Mouse (Mus musculus): ENCODE measurements around the gene Syne1. TPM values are rescaled to one million over a fixed set of nuclear protein-coding genes. Genes with fewer than 3 reads are reported as not detected.

Gene Syne1
- total and polyA plus RNA-seq, 3 experiments = 5.3 to 6.8 TPM; not detected in 1

GRCm38 (mm10) chr10:5512285-5512684, 39.0 kb downstream of the Syne1 start:
- Histone ChIP-seq H3K27me3 (ENCODE audit: control insufficient read depth in 1 of 2, insufficient read depth in 2 of 2, low read length in 2 of 2) (peaks cover 2 to 4% of the 10 kb centered on the region in 2 experiments; a peak in 3 of 4 replicates), H3K4me1 (ENCODE audit: control insufficient read depth in 1 of 2, insufficient read depth in 2 of 2, low read length in 2 of 2) (no peaks in the 10 kb centered on the region), H3K9me3 (replicated peaks; ENCODE audit: insufficient read depth, low read length) (no peaks in the 10 kb centered on the region), H3K36me3 (ENCODE audit: control insufficient read depth in 1 of 2, insufficient read depth in 2 of 2, low read length in 2 of 2) (no peaks in the 10 kb centered on the region), H3K27ac (ENCODE audit: control insufficient read depth, low read depth, low read length) (no peak overlapping the region), H3K9ac (ENCODE audit: control insufficient read depth, low read depth, low read length, poor library complexity, severe bottlenecking) (no peak overlapping the region), H3K4me3 (ENCODE audit: control insufficient read depth in 1 of 2, insufficient read depth in 1 of 2, low read depth in 2 of 2, low read length in 2 of 2) (no peak overlapping the region), H3K79me2 (ENCODE audit: control insufficient read depth, insufficient read depth, low read length, poor library complexity) (no peaks in the 10 kb centered on the region)
- TF ChIP-seq HCFC1 (IDR thresholded peaks at IDR 0.05; ENCODE audit: low read depth, low read length) (no peak), CTCF (IDR thresholded peaks at IDR 0.05 in 2 of 3, conservative IDR thresholded peaks at IDR 0.05 in 1 of 3; ENCODE audit: control insufficient read depth in 1 of 3, insufficient read depth in 1 of 3, low read depth in 2 of 3, low read length in 3 of 3, poor library complexity in 1 of 3, severe bottlenecking in 1 of 3) (peak in 1 of 3 experiments; percentile 23; a peak in 1 of 6 replicates), ELF1 (IDR thresholded peaks at IDR 0.05; ENCODE audit: low read depth, low read length) (no peak), EP300 (IDR thresholded peaks at IDR 0.05; ENCODE audit: low read depth in 1 of 2, low read length in 2 of 2) (no peak), NELFE (IDR thresholded peaks at IDR 0.05; ENCODE audit: low read depth, low read length) (no peak), MYC (IDR thresholded peaks at IDR 0.05; ENCODE audit: low read depth, low read length) (no peak), USF1 (IDR thresholded peaks at IDR 0.05; ENCODE audit: low read depth, low read length) (no peak)
- DNase-seq (ENCODE audit: low read depth, low spot score) = no peak

DNA sequence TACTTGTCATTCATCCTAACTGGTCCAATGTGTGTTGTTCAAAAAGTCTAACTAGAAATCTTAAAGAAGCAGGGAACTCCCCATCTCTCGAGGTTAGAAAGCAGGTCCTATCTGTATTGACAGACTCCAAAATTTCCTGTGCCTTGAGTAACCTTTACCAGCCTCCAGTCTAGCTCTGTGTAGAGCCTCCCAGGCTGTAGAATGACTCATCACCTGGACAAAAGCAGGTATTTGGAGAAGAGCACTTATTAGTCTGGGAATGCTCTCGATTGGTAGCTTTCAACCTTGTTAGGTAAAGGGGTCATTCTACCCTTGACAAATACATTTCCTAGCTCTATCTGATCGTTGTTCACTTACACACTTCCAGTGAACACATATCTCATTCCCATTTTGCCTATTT, 39.9 kb downstream of the Syne1 start:
- H3K9ac ChIP-seq (ENCODE audit: control insufficient read depth, low read depth, low read length, poor library complexity, severe bottlenecking) = no peak overlapping the region
- no peak overlapping the region for H3K27ac ChIP-seq (ENCODE audit: control insufficient read depth, low read depth, low read length)
- DNase-seq (ENCODE audit: low read depth, low spot score) = no peak
- H3K4me3 ChIP-seq (ENCODE audit: control insufficient read depth in 1 of 2, insufficient read depth in 1 of 2, low read depth in 2 of 2, low read length in 2 of 2) = no peak overlapping the region
- no peaks in the 10 kb centered on the region for H3K4me1 ChIP-seq (ENCODE audit: control insufficient read depth in 1 of 2, insufficient read depth in 2 of 2, low read length in 2 of 2)
- H3K79me2 ChIP-seq (ENCODE audit: control insufficient read depth, insufficient read depth, low read length, poor library complexity) = no peaks in the 10 kb centered on the region
- H3K36me3 ChIP-seq (ENCODE audit: control insufficient read depth in 1 of 2, insufficient read depth in 2 of 2, low read length in 2 of 2) = no peaks in the 10 kb centered on the region
- no peaks in the 10 kb centered on the region for H3K9me3 ChIP-seq (replicated peaks; ENCODE audit: insufficient read depth, low read length)
- TF ChIP-seq ETS1 (IDR thresholded peaks at IDR 0.05; ENCODE audit: low read depth, low read length) = no peak
- no peak for TF ChIP-seq MXI1 (IDR thresholded peaks at IDR 0.05; ENCODE audit: low read depth, low read length)
- peaks cover 2 to 4% of the 10 kb centered on the region in 2 experiments; a peak in 3 of 4 replicates for H3K27me3 ChIP-seq (ENCODE audit: control insufficient read depth in 1 of 2, insufficient read depth in 2 of 2, low read length in 2 of 2)

DNA sequence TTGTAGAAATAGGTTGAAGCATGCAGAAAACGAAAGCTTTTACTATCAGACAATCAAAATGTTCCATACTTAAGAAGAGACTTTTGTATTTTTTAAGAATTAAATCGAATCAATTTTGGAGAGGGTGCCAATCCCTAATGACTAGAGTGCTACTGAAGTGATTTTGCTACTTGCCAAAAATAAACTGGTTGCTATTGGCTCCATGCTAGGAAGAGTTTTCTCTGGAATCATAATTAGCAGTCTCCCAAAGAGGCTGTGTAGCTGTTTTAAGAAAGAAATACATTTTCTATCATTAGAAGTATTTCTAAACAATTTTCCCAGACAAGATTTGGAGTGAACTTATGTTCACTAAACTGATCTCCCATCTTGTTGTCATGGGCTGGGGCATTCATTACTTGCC, 43.8 kb downstream of the Syne1 start:
- DNase-seq (ENCODE audit: low read depth, low spot score) = no peak

More for the DNA sequence above, 43.8 kb downstream of the Syne1 start:
- Histone ChIP-seq H3K4me3 (ENCODE audit: control insufficient read depth in 1 of 2, insufficient read depth in 1 of 2, low read depth in 2 of 2, low read length in 2 of 2) (no peak overlapping the region), H3K27me3 (ENCODE audit: control insufficient read depth in 1 of 2, insufficient read depth in 2 of 2, low read length in 2 of 2) (peaks cover 0 to 4% of the 10 kb centered on the region in 2 experiments; a peak in 2 of 4 replicates), H3K27ac (ENCODE audit: control insufficient read depth, low read depth, low read length) (no peak overlapping the region), H3K36me3 (ENCODE audit: control insufficient read depth in 1 of 2, insufficient read depth in 2 of 2, low read length in 2 of 2) (no peaks in the 10 kb centered on the region), H3K9ac (ENCODE audit: control insufficient read depth, low read depth, low read length, poor library complexity, severe bottlenecking) (no peak overlapping the region), H3K79me2 (ENCODE audit: control insufficient read depth, insufficient read depth, low read length, poor library complexity) (no peaks in the 10 kb centered on the region), H3K9me3 (replicated peaks; ENCODE audit: insufficient read depth, low read length) (no peaks in the 10 kb centered on the region), H3K4me1 (ENCODE audit: control insufficient read depth in 1 of 2, insufficient read depth in 2 of 2, low read length in 2 of 2) (no peaks in the 10 kb centered on the region)
- TF ChIP-seq TCF12 (IDR thresholded peaks at IDR 0.05; ENCODE audit: low read depth, low read length) (no peak), ZKSCAN1 (IDR thresholded peaks at IDR 0.05; ENCODE audit: low read depth, low read length) (no peak), NELFE (IDR thresholded peaks at IDR 0.05; ENCODE audit: low read depth, low read length) (no peak), E2F4 (IDR thresholded peaks at IDR 0.05; ENCODE audit: borderline replicate concordance, low read depth, low read length) (no peak), POLR2AphosphoS2 (IDR thresholded peaks at IDR 0.05; ENCODE audit: low read length) (no peak), POLR2A (IDR thresholded peaks at IDR 0.05; ENCODE audit: control insufficient read depth in 1 of 2, insufficient read depth in 1 of 2, low read depth in 1 of 2, low read length in 2 of 2, poor library complexity in 1 of 2) (no peak)

All from MEL (cell line).